Mouse (Mus musculus) liver, embryonic 14.5 days (tissue): ENCODE results near the gene Zwilch. TPM values are rescaled to one million over a fixed set of nuclear protein-coding genes. Genes with fewer than 3 reads are reported as not detected.
"Not testable (repeated sequence)": the region's sequence is repeated elsewhere in the genome, so short reads cannot be mapped to it uniquely, and the experiment has no call there.

Experiments
- ATAC-seq: fragments of 200-750 bp; cut with Nextera tagmentation; 2 replicates; pipeline ENCODE4 v1.8.0; 2017; ENCODE audit warnings: moderate number of reproducible peaks, mild to moderate bottlenecking, moderate library complexity; ENCODE audit not compliant: insufficient read depth
- DNase-seq, 3 experiments: peaks; one replicate each; pipeline ENCODE4 v3.0.0-alpha.2; 2012 to 2013; ENCODE audit warnings: low read depth in 3 of 3, low spot score in 3 of 3
- H3K27ac ChIP-seq: fragments of 300-500 bp; sonication (generic); 2 replicates; pipeline ENCODE4 v1.5.1; 2014; ENCODE audit warnings: moderate library complexity, mild to moderate bottlenecking, control low read depth, inconsistent platforms
- H3K27me3 ChIP-seq: fragments of 300-500 bp; sonication (generic); 2 replicates; pipeline ENCODE4 v1.6.1; 2014; ENCODE audit warnings: mild to moderate bottlenecking, low read length, moderate library complexity; ENCODE audit not compliant: control insufficient read depth, insufficient read depth
- H3K36me3 ChIP-seq: fragments of 300-500 bp; sonication (generic); replicated peaks from 2 replicates; pipeline ENCODE4 v1.6.1; 2014; ENCODE audit warnings: low read depth; ENCODE audit not compliant: control insufficient read depth, insufficient read depth
- H3K4me1 ChIP-seq, 2 experiments: fragments of 200-500 bp in 1 of 2; fragments of 300-500 bp in 1 of 2; sonication (generic) in 1 of 2; replicated peaks; 2 replicates each; pipeline ENCODE4 v1.6.1; 2012 to 2014; ENCODE audit warnings: antibody characterized with exemption in 1 of 2, inconsistent platforms in 1 of 2, low read length in 1 of 2; ENCODE audit not compliant: control insufficient read depth in 2 of 2, insufficient read depth in 2 of 2
- H3K4me2 ChIP-seq: fragments of 300-500 bp; sonication (generic); 2 replicates; pipeline ENCODE4 v1.6.1; 2014; ENCODE audit warnings: low read depth, mild to moderate bottlenecking, control low read depth, moderate library complexity
- H3K4me3 ChIP-seq, 2 experiments: fragments of 200-500 bp in 1 of 2; fragments of 300-500 bp in 1 of 2; sonication (generic) in 1 of 2; 2 replicates each; pipeline ENCODE4 v1.5.1; 2012 to 2014; ENCODE audit warnings: low read depth in 2 of 2, low read length in 2 of 2, mild to moderate bottlenecking in 2 of 2, control low read depth in 1 of 2, inconsistent platforms in 1 of 2, moderate library complexity in 1 of 2; ENCODE audit not compliant: insufficient read depth in 1 of 2
- H3K9ac ChIP-seq: fragments of 300-500 bp; sonication (generic); replicated peaks from 2 replicates; pipeline ENCODE4 v1.6.1; 2014; ENCODE audit warnings: mild to moderate bottlenecking, control low read depth, moderate library complexity
- H3K9me3 ChIP-seq: fragments of 300-500 bp; sonication (generic); 2 replicates; pipeline ENCODE4 v1.6.1; 2016; ENCODE audit warnings: low read length, mixed read lengths; ENCODE audit not compliant: control insufficient read depth
- CTCF ChIP-seq: IDR thresholded peaks from 2 replicates; pipeline ENCODE4 v1.5.1; 2016; ENCODE audit warnings: antibody characterized with exemption, low read depth, control low read depth
- EP300 ChIP-seq: IDR thresholded peaks from 2 replicates; pipeline ENCODE4 v1.6.1; 2016; ENCODE audit warnings: antibody characterized with exemption, low read depth
- WGBS: fragments of 180-500 bp; shearing (Covaris S2); extraction: QIAGEN DNeasy Blood & Tissue Kit; methylation state at CpG from one replicate; pipeline ENCODE4 v1.1.7; 2014; ENCODE audit not compliant: insufficient replicate concordance; 5-methylcytosine and 5-hydroxymethylcytosine counted together
- polyA plus RNA-seq, 2 experiments: library from polyadenylated mRNA; depleted of rRNA in 1 of 2; stranded (reverse) in 1 of 2; unstranded in 1 of 2; fragments of >200 nt; fragmentation: Nextera tagmentation in 1 of 2; extraction: Ambion mirVana in 1 of 2; gene quantifications; 2 replicates each; pipeline versions ENCODE4 v1.2.1 to v1.2.3; 2012 to 2014

Gene Zwilch
- polyA plus RNA-seq, 2 experiments, result 11.8 to 34.4 TPM

DNA sequence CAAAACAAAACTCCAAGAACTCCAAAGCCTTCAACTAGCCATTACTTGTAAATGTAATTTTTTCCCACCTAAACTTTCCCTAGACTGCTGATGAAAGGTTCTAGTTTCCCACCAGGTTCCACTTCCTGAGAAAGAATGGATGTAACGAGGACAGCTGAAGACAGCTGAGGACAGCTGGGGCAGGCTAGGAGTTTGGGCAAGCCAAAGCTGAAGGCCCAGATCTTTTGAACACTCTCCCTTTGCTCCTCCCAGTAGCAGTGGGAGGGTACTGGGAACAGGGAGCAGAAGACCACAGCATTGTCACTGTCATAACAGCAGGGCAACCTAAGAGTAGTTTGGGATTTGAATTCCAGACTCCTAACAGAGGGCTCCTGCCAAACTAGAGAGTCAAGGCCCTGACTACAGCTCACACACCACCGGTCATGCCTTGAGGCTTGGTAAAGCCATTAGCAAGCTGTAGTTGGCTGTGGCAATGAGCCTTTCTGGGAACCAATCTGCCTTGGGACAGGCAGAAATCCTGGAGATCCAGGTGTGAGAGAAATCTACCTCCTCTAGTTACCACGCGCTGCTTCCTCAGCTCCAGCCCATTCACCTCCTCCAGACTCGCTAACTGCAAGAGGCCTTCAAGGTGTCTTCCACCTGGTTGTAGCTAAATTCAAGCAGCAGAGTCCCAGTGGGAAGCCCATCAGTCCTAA is 25.3 kb upstream of the Zwilch start:
- Histone ChIP-seq H3K9ac (no peak overlapping the region), H3K27ac (no peak overlapping the region), H3K9me3 (no peaks in the 10 kb centered on the region), H3K27me3 (no peaks in the 10 kb centered on the region), H3K36me3 (no peaks in the 10 kb centered on the region), H3K4me1 (peaks cover 0 to 3% of the 10 kb centered on the region in 2 experiments; a peak in 1 of 4 replicates), H3K4me3 (no peak overlapping the region), H3K4me2 (no peak overlapping the region)
- WGBS, result 89% methylated on average over 5 of the region's 5 CpGs
- DNase-seq (no peak), ATAC-seq (no peak)
- TF ChIP-seq CTCF, result no peak
- no peak for TF ChIP-seq EP300

GRCm38 (mm10) chr9:64197524-64197923 is 24.6 kb upstream of the Zwilch start:
- WGBS, result 75% methylated on average over 8 of the region's 8 CpGs
- Histone ChIP-seq H3K4me1 (peaks cover 0 to 3% of the 10 kb centered on the region in 2 experiments; a peak in 1 of 4 replicates), H3K4me2 (no peak overlapping the region), H3K9me3 (no peaks in the 10 kb centered on the region), H3K27ac (no peak overlapping the region), H3K9ac (no peak overlapping the region), H3K4me3 (no peak overlapping the region), H3K27me3 (no peaks in the 10 kb centered on the region), H3K36me3 (no peaks in the 10 kb centered on the region)
- TF ChIP-seq EP300 (no peak), CTCF (no peak)
- DNase-seq (no peak), ATAC-seq (no peak)

GRCm38 (mm10) chr9:64195554-64195953 is 22.6 kb upstream of the Zwilch start:
- H3K36me3 ChIP-seq, result no peaks in the 10 kb centered on the region; the same call in 1 of the 2 replicates
- ATAC-seq, result no peak
- WGBS, result 79% methylated on average over 4 of the region's 4 CpGs
- H3K27ac ChIP-seq, result no peak overlapping the region
- no peak overlapping the region for H3K9ac ChIP-seq
- no peaks in the 10 kb centered on the region for H3K27me3 ChIP-seq
- no peak overlapping the region for H3K4me3 ChIP-seq
- H3K4me1 ChIP-seq, result peaks cover 0 to 3% of the 10 kb centered on the region in 2 experiments; a peak in 1 of 4 replicates
- no peak for DNase-seq
- H3K4me2 ChIP-seq, result no peak overlapping the region
- H3K9me3 ChIP-seq, result no peaks in the 10 kb centered on the region
- TF ChIP-seq EP300 (no peak), CTCF (no peak)

DNA sequence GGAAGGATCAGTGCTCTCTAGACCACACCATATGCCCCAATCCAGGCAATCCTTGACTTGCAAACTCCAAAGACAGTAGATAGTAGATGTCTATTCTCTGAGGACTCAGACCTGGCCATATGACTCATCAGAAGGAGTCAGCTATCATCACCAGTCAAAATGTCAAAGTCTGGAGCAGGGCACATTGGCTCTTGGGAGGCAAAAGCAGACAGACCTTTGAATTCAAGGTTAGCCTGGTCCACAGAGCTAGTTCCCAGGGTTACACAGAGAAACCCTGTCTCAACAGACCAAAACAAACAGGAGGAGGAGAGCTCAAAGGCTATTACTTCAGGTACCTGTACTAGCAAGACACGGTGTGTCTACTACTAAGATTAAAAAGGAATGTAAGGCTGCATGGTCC is 21.0 kb upstream of the Zwilch start:
- WGBS, result 80% methylated on average over 1 of the region's 1 CpGs
- no peak for ATAC-seq
- H3K4me2 ChIP-seq, result no peak overlapping the region
- TF ChIP-seq CTCF, result no peak
- no peak for TF ChIP-seq EP300
- H3K9ac ChIP-seq, result no peak overlapping the region
- no peak overlapping the region for H3K4me3 ChIP-seq
- no peak overlapping the region for H3K27ac ChIP-seq
- no peak for DNase-seq
- H3K4me1 ChIP-seq, result no peaks in the 10 kb centered on the region
- H3K9me3 ChIP-seq, result no peaks in the 10 kb centered on the region
- H3K36me3 ChIP-seq, result no peaks in the 10 kb centered on the region; the same call in none of the 2 replicates
- no peaks in the 10 kb centered on the region for H3K27me3 ChIP-seq

DNA sequence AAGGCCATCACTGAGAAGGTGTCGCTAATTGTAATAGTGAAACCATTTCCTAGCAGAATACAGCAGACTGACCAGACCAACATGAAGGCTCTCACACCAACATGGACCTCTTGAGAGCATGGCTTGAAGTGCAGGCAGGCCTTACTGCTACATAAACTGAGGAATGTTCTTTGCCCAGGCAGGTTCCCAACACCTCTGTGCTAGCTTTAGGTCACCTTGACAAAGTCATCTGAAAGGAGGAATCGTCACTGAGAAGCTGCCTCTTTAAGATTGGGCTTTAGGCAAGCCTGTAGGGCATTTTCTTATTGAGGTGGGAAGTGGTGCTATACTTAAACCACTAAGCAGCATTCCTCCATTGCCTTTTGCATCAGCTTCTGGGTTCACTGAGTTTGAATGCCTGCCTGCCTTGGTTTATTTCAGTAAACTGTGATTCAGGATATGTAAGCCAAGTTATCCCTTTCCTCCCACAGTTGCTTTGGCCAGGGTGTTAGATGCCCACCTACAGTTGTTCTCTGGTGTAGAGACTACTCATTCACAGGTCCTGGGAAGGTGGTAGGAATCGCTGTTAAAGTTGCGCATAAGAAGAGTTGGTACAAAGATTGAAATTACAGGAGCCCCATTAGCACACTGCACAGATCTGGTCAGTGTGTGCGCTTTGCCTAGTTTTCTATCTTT is 11.4 kb upstream of the Zwilch start:
- Histone ChIP-seq H3K9ac (no peak overlapping the region), H3K4me2 (no peak overlapping the region), H3K4me3 (no peak overlapping the region), H3K36me3 (peaks cover 19% of the 10 kb centered on the region), H3K4me1 (peaks cover 0 to 6% of the 10 kb centered on the region in 2 experiments; a peak in 2 of 4 replicates), H3K27me3 (no peaks in the 10 kb centered on the region), H3K9me3 (no peaks in the 10 kb centered on the region), H3K27ac (no peak overlapping the region)
- no peak for TF ChIP-seq CTCF
- TF ChIP-seq EP300, result no peak
- ATAC-seq (no peak), DNase-seq (no peak)
- WGBS, result 83% methylated on average over 5 of the region's 5 CpGs

DNA sequence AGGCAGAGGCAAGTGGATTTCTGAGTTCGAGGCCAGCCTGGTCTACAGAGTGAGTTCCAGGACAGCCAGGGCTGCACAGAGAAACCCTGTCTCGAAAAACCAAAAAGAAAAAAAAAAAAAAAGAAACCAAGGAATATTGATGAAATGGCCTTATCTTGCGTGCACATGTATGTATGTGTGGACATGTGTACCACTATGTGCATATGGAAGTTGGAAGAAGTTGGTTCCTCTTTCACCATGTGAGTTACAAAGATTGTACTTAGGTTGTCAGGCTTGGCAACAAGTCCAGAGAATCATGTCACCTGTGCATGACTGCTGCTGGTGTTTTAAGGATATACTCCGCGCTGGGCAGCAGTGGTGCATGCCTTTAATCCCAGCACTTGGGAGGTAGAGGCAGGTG is 10.4 kb upstream of the Zwilch start:
- not testable (repeated sequence) for DNase-seq, H3K9ac ChIP-seq, ATAC-seq, H3K4me2 ChIP-seq, H3K4me3 ChIP-seq, H3K27ac ChIP-seq, H3K27me3 ChIP-seq, H3K9me3 ChIP-seq
- 84% methylated on average over 5 of the region's 5 CpGs for WGBS
- H3K4me1 ChIP-seq, result peaks cover 0 to 11% of the 10 kb centered on the region in 2 experiments; a peak in 3 of 4 replicates
- peaks cover 25% of the 10 kb centered on the region for H3K36me3 ChIP-seq
